Mouse (Mus musculus) Patski (cell line): ENCODE data around the gene Ercc6l2. TPM values are rescaled to one million over a fixed set of nuclear protein-coding genes. Genes with fewer than 3 reads are reported as not detected.

Source experiments
- ATAC-seq: fragments of 100-300 bp; one replicate; pipeline ENCODE4 v1.8.0; 2021
- CTCF ChIA-PET: fragments of 350-600 bp; sonication (Branson Sonifier 250); formaldehyde crosslinking; loops from one replicate; lab custom pipeline; 2022; ENCODE audit warnings: inconsistent platforms; lab: Charles Lee
- POLR2A ChIA-PET: fragments of 350-600 bp; sonication (Branson Sonifier 250); formaldehyde crosslinking; loops from one replicate; lab custom pipeline; 2022; ENCODE audit warnings: antibody characterized with exemption, inconsistent platforms; lab: Charles Lee
- DNase-seq: peaks from one replicate; pipeline ENCODE4 v3.0.0-alpha.2; 2011; ENCODE audit warnings: low read depth, low spot score
- H3K27me3 ChIP-seq: fragments of 371-371 bp; one replicate; pipeline ENCODE4 v1.5.1; 2021
- CTCF ChIP-seq: fragments of 100-300 bp; IDR thresholded peaks from one replicate; pipeline ENCODE4 v1.5.1; 2021
- in situ Hi-C: fragments of 300-500 bp; cut with MboI; formaldehyde crosslinking; loops from 3 replicates; pipeline ENCODE4 v1.11.1; 2018; ENCODE audit warnings: low pct_unique_long_range_greater_than_20kb, mixed read lengths
- polyA plus RNA-seq: library from polyadenylated mRNA; unstranded; gene quantifications from one replicate; pipeline ENCODE4 v1.2.3, GENCODE M21; 2021

Gene Ercc6l2
- polyA plus RNA-seq, 1 experiment from 2014 or later = 22.5 TPM

DNA sequence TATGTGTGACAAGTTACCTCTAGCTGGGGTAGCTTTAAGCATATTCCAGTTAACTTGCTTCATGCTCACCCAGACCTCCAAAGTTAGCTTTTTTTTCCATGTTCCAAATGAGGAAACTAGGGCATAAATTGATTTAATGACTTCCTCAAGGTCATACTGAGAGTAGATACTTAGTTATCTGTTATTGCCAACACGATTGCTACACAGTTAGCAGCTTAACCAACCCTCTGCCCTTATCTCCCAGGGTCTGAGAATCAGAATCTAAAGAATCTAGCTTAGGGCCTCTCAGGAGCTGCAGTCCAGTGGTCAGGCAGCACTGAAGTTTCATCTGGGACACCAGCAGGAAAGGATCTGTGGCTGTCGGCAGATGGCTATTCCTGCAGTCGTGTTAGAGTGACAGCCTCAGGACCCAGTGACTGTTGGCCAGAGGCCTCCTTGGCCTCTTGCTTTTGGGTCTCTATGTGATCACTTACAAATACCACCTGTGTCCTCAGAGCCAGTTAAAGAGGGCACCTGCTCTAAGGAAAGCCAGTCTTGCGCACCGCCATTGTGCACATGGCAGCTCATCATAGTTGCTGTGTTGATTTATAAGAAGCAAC is 115.0 kb downstream of the Ercc6l2 start:
- in situ Hi-C loops = no loop called here
- ATAC-seq = no peak
- POLR2A ChIA-PET = interaction anchor here (0.7 kb wide), 1 partner anchor 113 kb away, joined by 5 read pairs; no protein-coding TSS in a partner anchor
- H3K27me3 ChIP-seq = no peaks in the 10 kb centered on the region
- TF ChIP-seq CTCF = no peak
- CTCF ChIA-PET = interaction anchor here (0.9 to 1.1 kb wide), 3 partner anchors 9 to 162 kb away, joined by 3 read pairs; no protein-coding TSS in a partner anchor
- no peak for DNase-seq

DNA sequence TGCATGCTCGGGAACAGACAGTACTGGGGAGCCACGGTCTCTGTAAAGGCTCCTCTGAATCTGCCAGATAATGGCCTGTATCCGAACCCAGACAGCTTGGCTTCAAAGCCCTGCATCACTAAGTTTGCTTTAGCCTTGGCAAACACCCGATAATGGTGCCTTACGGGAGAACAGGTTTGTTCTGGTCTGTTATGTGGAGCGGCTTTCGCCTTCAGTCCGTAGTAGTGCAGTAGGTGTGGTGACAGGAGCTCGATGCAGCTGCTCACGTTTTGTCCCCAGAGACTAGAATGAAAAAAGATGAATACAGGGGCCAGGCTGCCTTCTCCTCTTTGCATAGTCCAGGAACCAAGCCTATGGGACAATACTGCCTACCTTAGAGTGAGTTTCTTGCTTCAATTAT is 115.5 kb downstream of the Ercc6l2 start:
- ChIA-PET CTCF (interaction anchor here (0.9 kb wide), 1 partner anchor 72 kb away, joined by 3 read pairs; no protein-coding TSS in a partner anchor), POLR2A (no interaction called here)
- in situ Hi-C loops = no loop called here
- TF ChIP-seq CTCF = no peak
- H3K27me3 ChIP-seq = no peaks in the 10 kb centered on the region
- DNase-seq (no peak), ATAC-seq (no peak)

DNA sequence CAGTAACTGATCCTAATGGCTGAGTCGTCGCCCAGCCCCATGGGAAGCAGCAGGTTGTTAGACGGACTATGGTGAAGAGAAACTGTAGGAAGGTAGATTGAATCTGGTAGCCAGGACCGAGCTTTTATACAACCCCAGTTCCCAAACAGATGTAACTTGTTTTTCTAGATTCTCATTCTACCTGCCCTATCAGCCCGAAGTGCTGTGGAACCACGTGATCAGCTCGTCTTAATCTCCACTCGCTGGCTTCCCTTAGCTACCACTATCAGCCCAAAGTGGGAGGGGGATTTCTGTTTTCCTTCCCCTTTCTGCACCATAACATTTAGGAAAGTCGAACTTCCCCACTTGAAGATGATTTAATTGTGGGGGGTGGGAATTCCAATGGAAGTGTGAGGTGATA is 121.3 kb downstream of the Ercc6l2 start:
- no peak for TF ChIP-seq CTCF
- H3K27me3 ChIP-seq = no peaks in the 10 kb centered on the region
- in situ Hi-C loops = no loop called here
- POLR2A ChIA-PET = no interaction called here
- CTCF ChIA-PET = interaction anchor here (1.0 kb wide), 2 partner anchors 105 to 265 kb away, joined by 3 read pairs; no protein-coding TSS in a partner anchor
- no peak for ATAC-seq
- no peak for DNase-seq

DNA sequence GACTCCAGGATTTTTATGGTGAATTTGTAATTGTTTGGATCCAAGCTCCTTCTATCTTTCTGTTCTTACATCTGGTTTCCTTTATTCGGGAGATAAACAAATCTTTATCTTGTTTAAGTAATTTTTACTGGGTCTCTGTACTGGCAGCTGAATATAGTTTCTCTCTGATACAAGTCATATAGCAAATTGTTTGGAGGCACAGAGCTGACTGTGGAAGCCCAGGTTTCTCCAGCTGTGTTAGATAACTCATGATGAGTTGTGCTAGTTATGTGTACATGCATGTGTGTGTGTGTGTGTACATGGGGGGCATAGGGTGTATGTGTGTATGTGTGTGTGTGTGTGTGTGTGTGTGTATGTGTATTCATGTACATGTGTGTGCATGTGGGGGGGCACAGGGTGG is 125.2 kb downstream of the Ercc6l2 start:
- ChIA-PET POLR2A (no interaction called here), CTCF (no interaction called here)
- DNase-seq (no peak), ATAC-seq (no peak)
- no peak for TF ChIP-seq CTCF
- no peaks in the 10 kb centered on the region for H3K27me3 ChIP-seq
- in situ Hi-C loops = no loop called here

DNA sequence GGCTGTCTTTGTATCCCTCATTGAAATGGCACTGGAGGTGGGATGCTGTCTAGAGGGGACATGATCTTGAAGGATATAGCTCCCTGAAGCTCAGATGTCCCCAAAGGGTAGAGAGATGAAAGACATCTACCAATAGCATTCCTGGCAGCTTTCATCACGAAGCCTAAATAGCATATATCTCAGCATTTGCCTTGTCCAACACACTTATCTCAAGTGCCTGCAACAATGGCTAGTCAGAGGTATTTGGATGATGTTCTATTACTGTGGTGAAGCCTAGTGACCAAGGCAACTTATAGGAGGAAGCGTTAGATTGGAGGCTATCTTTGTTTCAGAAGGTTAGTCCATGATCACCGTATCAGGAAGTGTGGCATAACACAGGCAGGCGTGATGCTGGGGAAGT is 126.1 kb downstream of the Ercc6l2 start:
- ChIA-PET POLR2A (no interaction called here), CTCF (no interaction called here)
- ATAC-seq (no peak), DNase-seq (no peak)
- H3K27me3 ChIP-seq = no peaks in the 10 kb centered on the region
- in situ Hi-C loops = no loop called here
- TF ChIP-seq CTCF = no peak

DNA sequence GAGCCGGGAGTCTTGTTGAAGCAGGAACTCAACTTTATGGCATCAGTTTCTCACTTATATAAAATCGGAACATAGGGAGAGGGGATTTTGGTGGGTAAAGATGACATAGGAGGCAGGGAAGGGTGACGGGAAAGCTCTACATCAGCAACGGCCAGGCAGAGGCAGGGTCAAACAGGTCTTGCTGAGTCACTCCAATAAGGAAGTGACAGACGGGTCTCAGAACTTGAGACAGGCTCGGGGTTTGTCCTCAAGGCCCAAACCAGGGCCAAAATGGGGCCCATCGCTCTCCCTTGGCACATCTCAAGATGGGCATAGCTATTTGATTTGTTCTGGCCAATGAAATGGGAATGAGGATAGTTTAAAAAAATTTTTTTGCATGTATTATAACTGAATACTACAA is 128.6 kb downstream of the Ercc6l2 start:
- ATAC-seq = no peak
- no peak for TF ChIP-seq CTCF
- DNase-seq = no peak

DNA sequence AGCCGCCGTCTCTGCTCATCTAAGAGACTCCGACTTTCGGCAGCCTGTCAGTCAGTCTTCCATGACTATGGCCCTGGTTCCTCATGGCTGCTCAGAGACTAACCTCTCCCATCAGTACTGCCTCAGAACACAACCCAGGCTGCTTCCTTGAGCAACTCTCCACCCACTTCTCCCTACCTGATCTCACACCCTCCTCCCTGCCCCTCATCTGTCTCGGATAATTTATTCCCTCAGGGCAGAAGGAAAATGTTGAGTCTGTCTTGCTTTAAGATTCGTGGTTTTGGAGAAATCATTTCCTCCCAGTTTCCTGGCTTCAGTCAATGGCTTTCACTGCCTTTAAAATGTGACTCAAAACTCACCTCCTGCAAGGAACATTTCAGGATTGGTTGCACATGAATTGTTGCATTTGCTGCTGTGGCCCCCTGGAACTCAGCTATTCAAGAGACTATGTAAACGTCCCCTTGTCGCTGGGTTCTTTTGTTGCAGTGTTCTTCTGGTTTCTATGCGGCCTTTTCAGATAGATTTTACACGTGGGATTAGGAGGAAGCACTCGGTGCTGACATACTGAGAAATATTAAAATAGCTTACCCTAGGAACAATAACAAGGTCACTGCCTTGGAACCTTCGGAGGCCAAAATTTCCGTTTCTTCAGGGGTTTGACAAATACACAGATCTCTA is 129.4 kb downstream of the Ercc6l2 start:
- CTCF ChIA-PET = interaction anchor here (0.8 to 1.1 kb wide), 2 partner anchors 26 to 30 kb away, joined by 3 read pairs; no protein-coding TSS in a partner anchor
- in situ Hi-C loops = no loop called here
- DNase-seq (peak; percentile 67), ATAC-seq (peak; percentile 63)
- no peak for TF ChIP-seq CTCF
- POLR2A ChIA-PET = no interaction called here
- H3K27me3 ChIP-seq = no peaks in the 10 kb centered on the region

More for the DNA sequence above, 128.6 kb downstream of the Ercc6l2 start:
- in situ Hi-C loops = no loop called here
- POLR2A ChIA-PET = no interaction called here
- CTCF ChIA-PET = no interaction called here
- no peaks in the 10 kb centered on the region for H3K27me3 ChIP-seq

Other genes starting within 250 kb of the Ercc6l2 start
- 13.8 TPM for gene Ptch1, start 241.6 kb upstream of the Ercc6l2 start, polyA plus RNA-seq